Mouse (Mus musculus) lung, postnatal 14 days (tissue): ENCODE data around the gene Slc38a6.

Experiments used
- DNase-seq: peaks from one replicate; pipeline ENCODE4 v3.0.0; 2021

Gene Slc38a6

DNA sequence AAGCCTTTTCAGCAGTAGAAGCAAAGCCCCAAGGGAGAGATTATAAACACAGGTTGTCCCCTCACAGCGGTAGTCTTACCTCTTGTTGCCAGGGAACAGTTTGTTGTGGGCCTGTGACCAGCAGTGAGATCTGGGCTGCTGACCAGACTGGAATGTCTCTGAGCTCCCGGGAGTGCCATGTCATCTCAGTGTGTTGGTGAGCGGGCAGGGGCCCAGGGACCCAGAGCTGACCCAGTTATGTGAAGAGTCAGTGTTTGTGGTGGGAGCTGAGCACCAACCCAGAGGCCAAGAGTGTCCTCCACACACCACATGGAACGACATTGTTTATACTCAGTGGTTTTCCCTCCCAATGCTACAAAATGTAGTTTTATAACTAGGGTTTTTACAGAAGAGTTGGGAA, 112.8 kb downstream of the Slc38a6 start:
- DNase-seq = no peak

GRCm38 (mm10) chr12:73400481-73401025, 114.0 kb downstream of the Slc38a6 start:
- DNase-seq = no peak

DNA sequence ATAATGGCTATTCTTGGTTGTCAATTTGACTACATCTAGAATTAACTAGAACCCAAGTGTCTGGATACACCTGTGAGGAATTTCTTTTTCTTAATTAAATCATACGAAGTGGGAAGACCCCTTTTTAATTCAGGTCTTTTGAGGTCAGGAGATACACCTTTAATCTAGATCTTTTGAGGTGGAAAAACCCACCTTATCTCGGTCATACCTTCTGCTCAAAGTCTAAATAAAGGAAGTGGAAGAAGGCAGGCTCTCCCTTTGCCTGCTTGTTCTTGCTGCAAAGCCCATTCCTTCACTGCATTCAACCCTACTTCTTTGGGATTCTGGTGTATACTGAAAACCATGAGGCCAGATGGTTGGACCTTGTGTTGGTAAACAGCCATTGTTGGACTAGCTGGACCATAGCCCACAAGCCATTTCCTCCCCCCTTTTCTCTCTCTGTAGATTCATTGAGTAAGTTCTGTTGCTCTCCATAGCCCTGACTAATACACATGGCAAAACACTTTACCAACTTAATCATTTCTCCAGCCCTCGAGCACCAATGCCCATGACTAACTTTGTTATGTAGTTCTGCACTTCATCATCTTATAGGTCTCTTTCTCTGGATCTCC, 115.0 kb downstream of the Slc38a6 start:
- DNase-seq = no peak

DNA sequence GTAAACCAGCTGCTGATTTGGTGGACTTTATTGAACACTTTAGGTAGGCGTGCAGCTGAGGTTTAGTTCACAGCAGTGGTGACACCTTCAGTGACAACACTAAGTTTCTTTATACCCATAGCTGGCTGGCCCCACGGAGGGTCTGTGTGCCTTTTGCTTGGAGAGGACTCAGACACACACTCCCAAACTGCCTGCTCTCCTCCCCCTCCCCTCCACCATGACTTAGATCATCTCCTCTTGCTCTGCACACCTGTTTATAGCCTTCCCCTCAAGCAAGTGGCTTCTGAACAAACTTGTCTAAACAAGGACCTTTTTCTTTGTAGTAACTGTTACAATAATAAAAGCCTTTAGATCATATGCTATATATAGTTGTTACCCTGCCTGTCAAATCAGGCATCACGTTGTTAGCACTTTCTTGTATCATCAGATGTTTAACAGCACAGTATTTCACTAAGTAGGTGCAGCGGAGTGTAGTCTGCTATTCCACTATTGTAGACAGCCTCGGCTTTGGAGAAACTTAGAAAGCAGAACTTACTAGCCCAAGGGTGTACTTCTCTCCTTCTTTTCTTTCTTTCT, 115.6 kb downstream of the Slc38a6 start:
- no peak for DNase-seq

DNA sequence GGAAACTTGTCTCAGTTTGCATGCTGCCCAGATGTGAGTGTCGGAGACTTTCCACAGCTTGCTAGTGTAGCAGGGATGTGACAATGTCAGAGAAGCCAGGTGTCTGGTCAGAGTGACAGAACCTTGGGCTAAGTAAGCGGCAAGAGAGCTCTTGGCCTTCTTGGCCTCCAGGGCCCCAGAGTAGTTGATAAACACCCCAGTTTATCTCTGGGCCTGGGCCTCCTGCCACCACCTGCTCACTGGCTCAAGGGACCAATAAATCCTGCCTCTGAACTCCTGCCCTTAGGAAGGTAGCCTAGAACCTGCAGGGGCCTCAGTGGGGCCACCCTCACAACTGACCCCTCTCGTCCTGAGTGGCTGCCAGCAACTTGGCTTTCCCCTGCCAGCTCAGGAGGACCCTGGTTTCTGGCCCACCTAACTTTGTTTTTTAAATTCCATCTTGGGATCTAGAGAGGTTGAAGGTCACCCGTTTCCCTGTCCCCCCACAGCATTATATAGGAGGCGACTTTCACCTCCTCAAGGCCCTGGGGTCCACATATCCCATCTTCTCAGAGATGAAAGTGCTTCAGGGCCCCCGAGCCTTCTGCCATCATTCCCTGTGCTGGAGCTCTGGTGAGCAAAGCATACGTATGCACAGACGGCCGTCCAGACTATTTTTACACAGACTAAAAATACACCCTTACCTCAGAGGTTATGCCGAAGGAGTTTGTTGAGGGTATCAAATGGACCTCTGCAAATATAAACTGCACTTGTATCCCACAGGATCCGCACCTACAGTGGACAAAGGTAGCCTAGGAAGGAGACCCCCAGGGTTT, 116.5 kb downstream of the Slc38a6 start:
- no peak for DNase-seq
